Mouse (Mus musculus): Measurements from ENCODE around the gene Otx2.

- TF ChIP-seq CTCF (IDR thresholded peaks at IDR 0.05; ENCODE audit: insufficient read depth, low read length): no peak
- no peak for TF ChIP-seq POLR2A (IDR thresholded peaks at IDR 0.05; ENCODE audit: borderline replicate concordance, extremely low read depth, low read depth, low read length)
Measured at GRCm38 (mm10) chr14:48657241-48657640, 16.4 kb downstream of the Otx2 start.
